Mouse (Mus musculus) liver, adult 2 months (tissue): Measurements from ENCODE around the gene Kif5c. TPM values are rescaled to one million over a fixed set of nuclear protein-coding genes. Genes with fewer than 3 reads are reported as not detected.

Source experiments
- DNase-seq: peaks from one replicate; pipeline ENCODE4 v3.0.0-alpha.2; 2011; ENCODE audit warnings: low read depth, low spot score; ENCODE audit errors: extremely low read depth
- H3K27ac ChIP-seq: fragments of 200-500 bp; replicated peaks from 2 replicates; pipeline ENCODE4 v1.5.1; 2012; ENCODE audit warnings: low read depth, mild to moderate bottlenecking, control low read depth, inconsistent platforms, low read length; ENCODE audit not compliant: insufficient read depth
- H3K27me3 ChIP-seq: fragments of 200-500 bp; 2 replicates; pipeline ENCODE4 v1.6.1; 2012; ENCODE audit warnings: mild to moderate bottlenecking, moderate library complexity, low read length, inconsistent platforms; ENCODE audit not compliant: control insufficient read depth, insufficient read depth
- H3K36me3 ChIP-seq: fragments of 200-500 bp; 2 replicates; pipeline ENCODE4 v1.6.1; 2012; ENCODE audit warnings: low read length, inconsistent platforms; ENCODE audit not compliant: control insufficient read depth, insufficient read depth
- H3K4me1 ChIP-seq: fragments of 200-500 bp; 2 replicates; pipeline ENCODE4 v1.6.1; 2011; ENCODE audit warnings: low read length; ENCODE audit not compliant: control insufficient read depth, insufficient read depth
- H3K4me3 ChIP-seq: fragments of 200-500 bp; 2 replicates; pipeline ENCODE4 v1.5.1; 2011; ENCODE audit warnings: low read depth, mild to moderate bottlenecking, control low read depth, low read length, moderate library complexity; ENCODE audit not compliant: insufficient read depth
- H3K79me2 ChIP-seq: fragments of 200-500 bp; 2 replicates; pipeline ENCODE4 v1.6.1; 2012; ENCODE audit warnings: inconsistent platforms, mild to moderate bottlenecking, low read length, moderate library complexity; ENCODE audit not compliant: control insufficient read depth, insufficient read depth
- H3K9ac ChIP-seq: fragments of 200-500 bp; 2 replicates; pipeline ENCODE4 v1.6.1; 2012; ENCODE audit warnings: low read depth, mild to moderate bottlenecking, control low read depth, inconsistent platforms, low read length
- CTCF ChIP-seq: fragments of 200-500 bp; IDR thresholded peaks from 2 replicates; pipeline ENCODE4 v1.5.1; 2011; ENCODE audit warnings: low read depth, low read length, control low read depth
- POLR2A ChIP-seq: fragments of 200-500 bp; IDR thresholded peaks from 2 replicates; pipeline ENCODE4 v1.6.1; 2011; ENCODE audit warnings: low read length, control low read depth; ENCODE audit not compliant: insufficient read depth; ENCODE audit errors: extremely low read depth
- WGBS: fragments of 180-500 bp; shearing (Covaris S2); methylation state at CpG from one replicate; pipeline ENCODE4 v1.1.7; 2018; 5-methylcytosine and 5-hydroxymethylcytosine counted together
- polyA plus RNA-seq: library from polyadenylated mRNA; depleted of rRNA; stranded (reverse); fragments of >200 nt; gene quantifications from 2 replicates; pipeline ENCODE4 v1.2.3, GENCODE M21; 2012
- total RNA-seq: library from RNA; depleted of rRNA; stranded (reverse); fragments of >200 nt; gene quantifications from 2 replicates; pipeline ENCODE4 v1.2.3, GENCODE M21; 2014

Gene Kif5c
- total and polyA plus RNA-seq, 2 experiments, result under 0.01 TPM; not detected in 1

- no peaks in the 10 kb centered on the region for H3K4me1 ChIP-seq
- no peaks in the 10 kb centered on the region for H3K79me2 ChIP-seq
- H3K27me3 ChIP-seq, result no peaks in the 10 kb centered on the region
- no peak overlapping the region for H3K27ac ChIP-seq
- H3K9ac ChIP-seq, result no peak overlapping the region
- TF ChIP-seq CTCF (no peak), POLR2A (no peak)
- H3K36me3 ChIP-seq, result no peaks in the 10 kb centered on the region
- no peak overlapping the region for H3K4me3 ChIP-seq
- no peak for DNase-seq
- 84% methylated on average over 3 of the region's 3 CpGs for WGBS
Measured at GRCm38 (mm10) chr2:49695461-49695860, 76.4 kb downstream of the Kif5c start.

GRCm38 (mm10) chr2:49698851-49699250 lies 79.8 kb downstream of the Kif5c start:
- Histone ChIP-seq H3K79me2 (no peaks in the 10 kb centered on the region), H3K4me1 (no peaks in the 10 kb centered on the region), H3K27ac (no peak overlapping the region), H3K36me3 (no peaks in the 10 kb centered on the region), H3K4me3 (no peak overlapping the region), H3K9ac (no peak overlapping the region), H3K27me3 (0 out of 2 replicates have a peak, but pooled peaks cover 2% of the 10 kb centered on the region)
- TF ChIP-seq CTCF (no peak), POLR2A (no peak)
- WGBS, result 89% methylated on average over 5 of the region's 5 CpGs
- no peak for DNase-seq

- DNase-seq, result no peak
- H3K79me2 ChIP-seq, result no peaks in the 10 kb centered on the region
- H3K4me1 ChIP-seq, result no peaks in the 10 kb centered on the region
- no peak overlapping the region for H3K4me3 ChIP-seq
- TF ChIP-seq POLR2A, result no peak
- TF ChIP-seq CTCF, result no peak
- 0 out of 2 replicates have a peak, but pooled peaks cover 2% of the 10 kb centered on the region for H3K27me3 ChIP-seq
- H3K9ac ChIP-seq, result no peak overlapping the region
- no peaks in the 10 kb centered on the region for H3K36me3 ChIP-seq
- no peak overlapping the region for H3K27ac ChIP-seq
- 91% methylated on average over 22 of the region's 22 CpGs for WGBS
Measured at GRCm38 (mm10) chr2:49700176-49700971, 81.3 kb downstream of the Kif5c start.

GRCm38 (mm10) chr2:49710223-49710622 lies 91.1 kb downstream of the Kif5c start:
- WGBS, result 69% methylated on average over 3 of the region's 3 CpGs
- DNase-seq, result no peak
- no peaks in the 10 kb centered on the region for H3K27me3 ChIP-seq
- H3K4me3 ChIP-seq, result no peak overlapping the region
- no peaks in the 10 kb centered on the region for H3K36me3 ChIP-seq
- H3K9ac ChIP-seq, result no peak overlapping the region
- H3K4me1 ChIP-seq, result no peaks in the 10 kb centered on the region
- no peaks in the 10 kb centered on the region for H3K79me2 ChIP-seq
- no peak overlapping the region for H3K27ac ChIP-seq
- peak; percentile 59 for TF ChIP-seq CTCF
- TF ChIP-seq POLR2A, result no peak

GRCm38 (mm10) chr2:49711693-49712092 lies 92.6 kb downstream of the Kif5c start:
- WGBS, result 90% methylated on average over 6 of the region's 6 CpGs
- no peaks in the 10 kb centered on the region for H3K27me3 ChIP-seq
- no peaks in the 10 kb centered on the region for H3K4me1 ChIP-seq
- H3K79me2 ChIP-seq, result no peaks in the 10 kb centered on the region
- H3K36me3 ChIP-seq, result no peaks in the 10 kb centered on the region
- TF ChIP-seq POLR2A (no peak), CTCF (no peak)
- H3K4me3 ChIP-seq, result no peak overlapping the region
- H3K9ac ChIP-seq, result no peak overlapping the region
- DNase-seq, result no peak
- H3K27ac ChIP-seq, result no peak overlapping the region

- Histone ChIP-seq H3K79me2 (no peaks in the 10 kb centered on the region), H3K4me3 (no peak overlapping the region), H3K9ac (no peak overlapping the region), H3K27me3 (no peaks in the 10 kb centered on the region), H3K27ac (no peak overlapping the region), H3K4me1 (no peaks in the 10 kb centered on the region), H3K36me3 (no peaks in the 10 kb centered on the region)
- no peak for TF ChIP-seq POLR2A
- TF ChIP-seq CTCF, result no peak
- DNase-seq, result no peak
- WGBS, result 73% methylated on average over 7 of the region's 7 CpGs
Measured at GRCm38 (mm10) chr2:49712336-49712887, 93.3 kb downstream of the Kif5c start.
